Mouse (Mus musculus) small intestine, adult 2 months (tissue): ENCODE data around the gene Ehd4.

Source experiments
- CTCF ChIP-seq: fragments of 200-500 bp; IDR thresholded peaks from 2 replicates; pipeline ENCODE4 v1.5.1; 2012; ENCODE audit warnings: low read depth, mild to moderate bottlenecking, control low read depth, inconsistent platforms, low read length, moderate library complexity, mixed read lengths; ENCODE audit not compliant: insufficient replicate concordance, insufficient read length; ENCODE audit errors: extremely low read depth
- POLR2A ChIP-seq: fragments of 200-500 bp; IDR thresholded peaks from 2 replicates; pipeline ENCODE4 v1.6.1; 2012; ENCODE audit warnings: low read depth, mild to moderate bottlenecking, control low read depth, inconsistent platforms, low read length, moderate library complexity

DNA sequence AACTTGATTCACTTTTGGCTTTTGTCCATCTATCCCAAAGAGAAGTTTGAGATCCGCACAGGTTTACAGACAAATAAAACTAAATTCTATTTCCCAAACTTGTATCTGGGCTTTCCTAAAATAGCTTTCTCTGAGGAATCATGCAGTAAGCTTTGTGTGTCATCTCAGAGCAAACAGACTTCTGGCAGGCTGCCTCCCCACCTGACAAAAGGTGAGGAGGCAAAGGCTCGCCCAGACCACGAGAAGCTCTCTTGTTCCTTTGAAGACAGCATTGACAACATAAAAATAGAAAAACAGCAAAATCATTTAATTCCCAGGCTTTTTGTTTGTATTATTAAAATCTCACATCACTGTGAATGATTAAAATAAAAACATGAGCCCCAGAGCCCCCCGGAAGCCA lies 55.1 kb downstream of the Ehd4 start:
- TF ChIP-seq POLR2A = no peak
- TF ChIP-seq CTCF = no peak
